Mouse (Mus musculus) neural tube, embryonic 12.5 days (tissue): Measurements from ENCODE around the gene Col6a4. TPM values are rescaled to one million over a fixed set of nuclear protein-coding genes. Genes with fewer than 3 reads are reported as not detected.

Source experiments
- ATAC-seq: fragments of 200-750 bp; cut with Nextera tagmentation; 2 replicates; pipeline ENCODE4 v1.8.0; 2017; ENCODE audit warnings: low read depth, mild to moderate bottlenecking, moderate TSS enrichment, moderate library complexity; ENCODE audit not compliant: low FRiP score
- H3K27ac ChIP-seq: fragments of 300-500 bp; sonication (generic); 2 replicates; pipeline ENCODE4 v1.5.1; 2016
- H3K27me3 ChIP-seq: fragments of 300-500 bp; sonication (generic); replicated peaks from 2 replicates; pipeline ENCODE4 v1.6.1; 2016; ENCODE audit warnings: mild to moderate bottlenecking
- H3K36me3 ChIP-seq: fragments of 300-500 bp; sonication (generic); 2 replicates; pipeline ENCODE4 v1.6.1; 2016; ENCODE audit warnings: mild to moderate bottlenecking
- H3K4me1 ChIP-seq: fragments of 300-500 bp; sonication (generic); 2 replicates; pipeline ENCODE4 v1.6.1; 2016
- H3K4me2 ChIP-seq: fragments of 300-500 bp; sonication (generic); replicated peaks from 2 replicates; pipeline ENCODE4 v1.6.1; 2016; ENCODE audit warnings: mild to moderate bottlenecking
- H3K4me3 ChIP-seq: fragments of 300-500 bp; sonication (generic); 2 replicates; pipeline ENCODE4 v1.5.1; 2016
- H3K9ac ChIP-seq: fragments of 300-500 bp; sonication (generic); 2 replicates; pipeline ENCODE4 v1.6.1; 2016; ENCODE audit warnings: mild to moderate bottlenecking
- H3K9me3 ChIP-seq: fragments of 300-500 bp; sonication (generic); 2 replicates; pipeline ENCODE4 v1.6.1; 2016; ENCODE audit warnings: mild to moderate bottlenecking
- WGBS: fragments of 180-500 bp; shearing (Covaris S2); methylation state at CpG from one replicate; pipeline ENCODE4 v1.1.7; 2016; 5-methylcytosine and 5-hydroxymethylcytosine counted together
- polyA plus RNA-seq: library from polyadenylated mRNA; unstranded; fragments of >200 nt; fragmentation: Nextera tagmentation; extraction: Ambion mirVana; gene quantifications from 2 replicates; pipeline ENCODE4 v1.2.1, GENCODE M21; 2016

The Col6a4 gene
- polyA plus RNA-seq, 1 experiment from 2014 or later: 0.55 TPM

GRCm38 (mm10) chr9:105984931-105985519, 111.6 kb downstream of the Col6a4 start:
- H3K9me3 ChIP-seq: no peaks in the 10 kb centered on the region
- H3K4me2 ChIP-seq: peak overlapping the region; percentile 43
- 26% methylated on average over 10 of the region's 10 CpGs for WGBS
- H3K4me1 ChIP-seq: peaks cover 5% of the 10 kb centered on the region
- no peaks in the 10 kb centered on the region for H3K36me3 ChIP-seq
- ATAC-seq: peak; percentile 53; the same call in 1 of the 2 replicates
- no peak overlapping the region for H3K4me3 ChIP-seq
- no peak overlapping the region for H3K27ac ChIP-seq
- no peak overlapping the region for H3K9ac ChIP-seq
- H3K27me3 ChIP-seq: no peaks in the 10 kb centered on the region

GRCm38 (mm10) chr9:105978479-105978878, 118.1 kb downstream of the Col6a4 start:
- ATAC-seq: no peak
- no peaks in the 10 kb centered on the region for H3K9me3 ChIP-seq
- 93% methylated on average over 8 of the region's 8 CpGs for WGBS
- H3K4me1 ChIP-seq: no peaks in the 10 kb centered on the region
- H3K4me2 ChIP-seq: no peak overlapping the region
- H3K27me3 ChIP-seq: 0 out of 2 replicates have a peak, but pooled peaks cover 4% of the 10 kb centered on the region
- H3K36me3 ChIP-seq: no peaks in the 10 kb centered on the region
- no peak overlapping the region for H3K9ac ChIP-seq
- H3K4me3 ChIP-seq: no peak overlapping the region
- H3K27ac ChIP-seq: no peak overlapping the region

GRCm38 (mm10) chr9:105976871-105977270, 119.7 kb downstream of the Col6a4 start:
- Histone ChIP-seq H3K4me2 (no peak overlapping the region), H3K27me3 (0 out of 2 replicates have a peak, but pooled peaks cover 4% of the 10 kb centered on the region), H3K27ac (no peak overlapping the region), H3K4me1 (no peaks in the 10 kb centered on the region), H3K9ac (no peak overlapping the region), H3K4me3 (no peak overlapping the region), H3K36me3 (no peaks in the 10 kb centered on the region), H3K9me3 (no peaks in the 10 kb centered on the region)
- WGBS: 8% methylated on average over 13 of the region's 13 CpGs
- no peak for ATAC-seq

- 50% methylated on average over 6 of the region's 6 CpGs for WGBS
- ATAC-seq: no peak
- 0 out of 2 replicates have a peak, but pooled peaks cover 4% of the 10 kb centered on the region for H3K27me3 ChIP-seq
- H3K4me1 ChIP-seq: no peaks in the 10 kb centered on the region
- H3K4me3 ChIP-seq: no peak overlapping the region
- H3K9me3 ChIP-seq: no peaks in the 10 kb centered on the region
- H3K36me3 ChIP-seq: no peaks in the 10 kb centered on the region
- no peak overlapping the region for H3K9ac ChIP-seq
- H3K27ac ChIP-seq: no peak overlapping the region
- H3K4me2 ChIP-seq: no peak overlapping the region
These were observed 120.3 kb downstream of the Col6a4 start for GRCm38 (mm10) chr9:105976314-105976713.

GRCm38 (mm10) chr9:105973736-105974135, 122.8 kb downstream of the Col6a4 start:
- Histone ChIP-seq H3K9ac (no peak overlapping the region), H3K27ac (no peak overlapping the region), H3K4me1 (no peaks in the 10 kb centered on the region), H3K4me3 (no peak overlapping the region), H3K36me3 (no peaks in the 10 kb centered on the region), H3K9me3 (no peaks in the 10 kb centered on the region), H3K27me3 (0 out of 2 replicates have a peak, but pooled peaks cover 4% of the 10 kb centered on the region), H3K4me2 (no peak overlapping the region)
- no peak for ATAC-seq
- 90% methylated on average over 1 of the region's 1 CpGs for WGBS

- no peak overlapping the region for H3K9ac ChIP-seq
These were observed 124.6 kb downstream of the Col6a4 start for GRCm38 (mm10) chr9:105972031-105972430.

GRCm38 (mm10) chr9:105971351-105971894, 125.2 kb downstream of the Col6a4 start:
- no peak for ATAC-seq
- 0 out of 2 replicates have a peak, but pooled peaks cover 4% of the 10 kb centered on the region for H3K27me3 ChIP-seq
- 90% methylated on average over 14 of the region's 14 CpGs for WGBS

More at GRCm38 (mm10) chr9:105972031-105972430, 124.6 kb downstream of the Col6a4 start:
- H3K27ac ChIP-seq: no peak overlapping the region
- no peaks in the 10 kb centered on the region for H3K9me3 ChIP-seq
- ATAC-seq: no peak
- 0 out of 2 replicates have a peak, but pooled peaks cover 4% of the 10 kb centered on the region for H3K27me3 ChIP-seq
- H3K4me1 ChIP-seq: no peaks in the 10 kb centered on the region
- 80% methylated on average over 3 of the region's 3 CpGs for WGBS
- no peak overlapping the region for H3K4me3 ChIP-seq
- no peak overlapping the region for H3K4me2 ChIP-seq
- H3K36me3 ChIP-seq: no peaks in the 10 kb centered on the region

GRCm38 (mm10) chr9:105970901-105971300, 125.7 kb downstream of the Col6a4 start:
- Histone ChIP-seq H3K27me3 (no peaks in the 10 kb centered on the region), H3K4me3 (no peak overlapping the region), H3K36me3 (no peaks in the 10 kb centered on the region), H3K9ac (no peak overlapping the region), H3K9me3 (no peaks in the 10 kb centered on the region), H3K27ac (no peak overlapping the region), H3K4me1 (no peaks in the 10 kb centered on the region), H3K4me2 (no peak overlapping the region)
- 87% methylated on average over 5 of the region's 5 CpGs for WGBS
- ATAC-seq: no peak

More at GRCm38 (mm10) chr9:105971351-105971894, 125.2 kb downstream of the Col6a4 start:
- Histone ChIP-seq H3K27ac (no peak overlapping the region), H3K4me2 (no peak overlapping the region), H3K9ac (no peak overlapping the region), H3K36me3 (no peaks in the 10 kb centered on the region), H3K9me3 (no peaks in the 10 kb centered on the region), H3K4me1 (no peaks in the 10 kb centered on the region), H3K4me3 (no peak overlapping the region)

- Histone ChIP-seq H3K27ac (no peak overlapping the region), H3K9ac (no peak overlapping the region), H3K4me2 (no peak overlapping the region), H3K9me3 (no peaks in the 10 kb centered on the region), H3K4me1 (no peaks in the 10 kb centered on the region), H3K36me3 (no peaks in the 10 kb centered on the region), H3K4me3 (no peak overlapping the region), H3K27me3 (no peaks in the 10 kb centered on the region)
- no peak for ATAC-seq
- 83% methylated on average over 5 of the region's 5 CpGs for WGBS
These were observed 128.6 kb downstream of the Col6a4 start for GRCm38 (mm10) chr9:105967976-105968375.

- no peak within 1 kb of the TSS for H3K4me3 ChIP-seq
- no peak within 1 kb of the TSS for H3K4me2 ChIP-seq
- no peak within 1 kb of the TSS for H3K9ac ChIP-seq
- WGBS: 13% methylated on average over 13 of the region's 13 CpGs
- H3K36me3 ChIP-seq: no peaks in the 10 kb centered on the region
- H3K9me3 ChIP-seq: no peaks in the 10 kb centered on the region
- H3K4me1 ChIP-seq: peaks cover 5% of the 10 kb centered on the region; the same call in 1 of the 2 replicates
- H3K27ac ChIP-seq: no peak within 1 kb of the TSS
- ATAC-seq: no peak
- H3K27me3 ChIP-seq: peaks cover 6% of the 10 kb centered on the region; the same call in 1 of the 2 replicates
These were observed 136.1 kb downstream of the Col6a4 start, which contains the start of gene Col6a5 for GRCm38 (mm10) chr9:105960533-105960932. Gene Col6a5 (minus strand): TSS chr9:105960643.

- 67% methylated on average over 1 of the region's 1 CpGs for WGBS
- ATAC-seq: no peak
- no peak overlapping the region for H3K4me2 ChIP-seq
- H3K9ac ChIP-seq: no peak overlapping the region
- peaks cover 5% of the 10 kb centered on the region; the same call in 1 of the 2 replicates for H3K4me1 ChIP-seq
- H3K27ac ChIP-seq: no peak overlapping the region
- no peak overlapping the region for H3K4me3 ChIP-seq
- no peaks in the 10 kb centered on the region for H3K36me3 ChIP-seq
- H3K9me3 ChIP-seq: no peaks in the 10 kb centered on the region
- H3K27me3 ChIP-seq: peaks cover 6% of the 10 kb centered on the region; the same call in 1 of the 2 replicates
These were observed 137.5 kb downstream of the Col6a4 start for GRCm38 (mm10) chr9:105959116-105959515.

GRCm38 (mm10) chr9:105949755-105950154, 146.8 kb downstream of the Col6a4 start:
- H3K27ac ChIP-seq: no peak overlapping the region
- H3K4me3 ChIP-seq: no peak overlapping the region
- no peaks in the 10 kb centered on the region for H3K36me3 ChIP-seq
- no peak overlapping the region for H3K9ac ChIP-seq
- no peaks in the 10 kb centered on the region for H3K27me3 ChIP-seq
- ATAC-seq: no peak
- no peaks in the 10 kb centered on the region for H3K9me3 ChIP-seq
- WGBS: 91% methylated on average over 1 of the region's 1 CpGs
- H3K4me1 ChIP-seq: no peaks in the 10 kb centered on the region
- no peak overlapping the region for H3K4me2 ChIP-seq
